Mouse (Mus musculus): ENCODE data around the gene Ywhah.
A peak's percentile ranks its signal among the peaks of the same experiment; 100 is the strongest.

Ywhah gene

GRCm38 (mm10) chr5:33018561-33019425, at the start of gene Ywhah:
Ywhah (plus strand) TSS chr5:33018816.
- DNase-seq (ENCODE audit: low spot score): peak; percentile 99

GRCm38 (mm10) chr5:32976541-32976940, 42.1 kb upstream of the Ywhah start:
- DNase-seq (ENCODE audit: low spot score): no peak

DNA sequence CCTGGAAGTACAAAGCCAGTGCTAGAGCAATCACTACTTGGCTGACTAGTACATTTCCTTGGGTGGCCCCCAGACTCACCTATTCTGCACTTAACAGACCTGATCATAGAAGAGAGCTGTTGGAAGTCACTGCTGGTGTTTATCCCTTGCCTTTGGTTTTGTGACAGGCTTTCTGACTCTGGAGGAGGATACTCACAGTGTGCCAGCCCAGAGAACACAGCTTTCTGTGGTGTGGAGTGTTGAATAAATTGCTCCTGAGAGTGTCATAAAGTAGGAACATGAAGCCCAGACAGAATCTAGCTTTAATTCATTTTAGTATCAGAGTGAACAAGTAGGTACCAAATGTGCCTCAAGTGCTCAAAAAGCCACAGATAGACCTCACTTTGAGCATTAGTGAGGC, 41.4 kb upstream of the Ywhah start:
- no peak for DNase-seq (ENCODE audit: low spot score)

- DNase-seq (ENCODE audit: low spot score): no peak
Measured at GRCm38 (mm10) chr5:32985379-32985778, 33.2 kb upstream of the Ywhah start.

- no peak for DNase-seq (ENCODE audit: low spot score)
Measured at GRCm38 (mm10) chr5:32987873-32988272, 30.7 kb upstream of the Ywhah start.

DNA sequence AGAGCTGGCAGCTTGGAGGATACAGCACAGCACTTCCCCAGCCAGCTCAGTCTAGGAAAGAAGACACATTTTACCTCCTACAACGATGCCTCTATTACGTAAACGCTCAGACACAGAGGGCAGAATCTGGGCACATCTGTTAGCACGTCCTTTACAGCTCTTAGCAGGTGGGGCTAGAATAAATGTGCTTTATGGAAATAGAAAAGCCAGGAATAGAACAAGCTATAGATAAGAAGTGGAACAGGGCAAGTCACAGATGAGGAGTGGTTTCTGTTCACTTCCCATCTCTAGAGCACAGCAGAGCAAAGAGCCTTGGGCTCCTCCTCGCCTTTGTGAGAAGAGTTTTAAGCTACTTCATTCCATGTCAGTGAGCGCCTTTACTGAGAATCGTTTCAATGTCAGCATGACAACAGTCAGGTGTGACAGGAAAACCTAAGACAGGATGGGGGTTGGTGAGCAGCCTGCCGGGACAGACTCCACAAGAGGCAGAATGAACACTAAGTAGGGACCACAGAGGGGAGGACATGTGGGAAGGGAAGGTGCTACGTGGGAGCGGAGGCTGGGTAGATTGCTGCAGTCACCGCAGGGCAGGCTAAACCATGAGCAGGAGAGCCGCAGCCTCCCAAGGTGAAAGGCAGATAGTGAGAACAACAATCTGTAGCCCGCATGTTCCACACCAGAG, 28.5 kb upstream of the Ywhah start:
- DNase-seq (ENCODE audit: low spot score): no peak

- no peak for DNase-seq (ENCODE audit: low spot score)
Measured at GRCm38 (mm10) chr5:32991152-32991551, 27.5 kb upstream of the Ywhah start.

DNA sequence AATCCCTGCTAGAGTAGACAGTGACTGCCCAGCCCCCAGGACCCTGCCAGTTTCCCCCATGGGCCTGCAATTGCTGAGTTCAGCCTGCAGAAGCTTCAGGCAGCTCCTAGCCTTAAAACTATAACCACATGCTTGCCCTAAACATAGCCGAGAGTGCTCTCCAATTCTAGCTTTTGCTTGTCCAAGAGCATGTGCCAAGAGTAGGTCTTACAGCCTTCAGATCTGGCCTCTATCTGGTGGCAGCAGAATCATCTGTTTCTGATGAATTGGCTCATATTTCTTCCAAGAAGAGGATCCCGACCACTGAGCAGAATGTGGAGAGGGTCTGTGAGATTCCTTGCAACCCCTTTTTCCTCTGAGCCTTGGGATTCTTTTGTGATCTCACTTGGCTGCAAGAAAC, 24.1 kb upstream of the Ywhah start:
- DNase-seq (ENCODE audit: low spot score): no peak

DNA sequence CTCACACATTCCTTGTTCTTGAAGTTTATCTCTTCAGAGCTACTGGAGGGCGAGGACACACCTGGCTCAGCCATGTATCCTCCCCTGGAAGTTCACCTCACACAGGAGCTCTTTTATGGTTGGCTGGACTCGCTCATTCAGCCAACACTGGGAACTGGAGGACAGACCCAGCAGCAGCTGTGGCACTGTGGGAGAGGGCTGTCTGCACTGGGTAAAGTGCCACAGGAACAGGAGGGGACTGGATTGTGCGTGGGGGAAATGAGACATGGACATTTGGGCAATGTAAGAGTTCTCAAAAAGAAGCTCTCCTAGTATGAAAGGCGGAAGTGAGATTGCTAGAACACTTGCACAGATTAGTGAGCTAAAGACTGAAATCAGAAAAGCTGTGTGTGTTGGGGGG, 22.9 kb upstream of the Ywhah start:
- no peak for DNase-seq (ENCODE audit: low spot score)

- no peak for DNase-seq (ENCODE audit: low spot score)
Measured at GRCm38 (mm10) chr5:32996560-32996959, 22.1 kb upstream of the Ywhah start.

- no peak for DNase-seq (ENCODE audit: low spot score)
Measured at GRCm38 (mm10) chr5:32997686-32998085, 20.9 kb upstream of the Ywhah start.

- DNase-seq (ENCODE audit: low spot score): no peak
Measured at GRCm38 (mm10) chr5:32998783-32999182, 19.8 kb upstream of the Ywhah start.

- DNase-seq (ENCODE audit: low spot score): no peak
Measured at GRCm38 (mm10) chr5:33001111-33001510, 17.5 kb upstream of the Ywhah start.

- no peak for DNase-seq (ENCODE audit: low spot score)
Measured at GRCm38 (mm10) chr5:33002781-33003180, 15.8 kb upstream of the Ywhah start.

DNA sequence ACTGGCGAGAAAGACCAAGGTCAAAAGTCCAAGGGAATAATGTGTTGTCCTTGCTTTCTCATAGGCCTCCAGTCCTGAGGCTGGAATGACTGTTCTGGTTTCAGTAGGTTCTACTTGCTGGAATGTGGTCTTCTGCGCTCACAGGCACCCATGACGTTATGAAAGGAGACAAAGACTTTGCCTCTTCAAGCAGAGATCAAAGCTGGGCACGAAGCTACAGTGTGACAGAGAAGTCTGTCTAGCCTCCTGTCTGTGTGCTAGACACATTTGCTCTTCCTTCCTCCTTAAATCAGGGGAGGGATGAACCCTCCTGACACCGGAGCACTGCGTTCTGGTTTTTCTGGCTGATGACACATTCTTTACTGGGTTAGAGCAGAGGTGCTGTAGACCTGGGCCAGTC, 15.1 kb upstream of the Ywhah start:
- DNase-seq (ENCODE audit: low spot score): no peak

- no peak for DNase-seq (ENCODE audit: low spot score)
Measured at GRCm38 (mm10) chr5:33004110-33004509, 14.5 kb upstream of the Ywhah start.

DNA sequence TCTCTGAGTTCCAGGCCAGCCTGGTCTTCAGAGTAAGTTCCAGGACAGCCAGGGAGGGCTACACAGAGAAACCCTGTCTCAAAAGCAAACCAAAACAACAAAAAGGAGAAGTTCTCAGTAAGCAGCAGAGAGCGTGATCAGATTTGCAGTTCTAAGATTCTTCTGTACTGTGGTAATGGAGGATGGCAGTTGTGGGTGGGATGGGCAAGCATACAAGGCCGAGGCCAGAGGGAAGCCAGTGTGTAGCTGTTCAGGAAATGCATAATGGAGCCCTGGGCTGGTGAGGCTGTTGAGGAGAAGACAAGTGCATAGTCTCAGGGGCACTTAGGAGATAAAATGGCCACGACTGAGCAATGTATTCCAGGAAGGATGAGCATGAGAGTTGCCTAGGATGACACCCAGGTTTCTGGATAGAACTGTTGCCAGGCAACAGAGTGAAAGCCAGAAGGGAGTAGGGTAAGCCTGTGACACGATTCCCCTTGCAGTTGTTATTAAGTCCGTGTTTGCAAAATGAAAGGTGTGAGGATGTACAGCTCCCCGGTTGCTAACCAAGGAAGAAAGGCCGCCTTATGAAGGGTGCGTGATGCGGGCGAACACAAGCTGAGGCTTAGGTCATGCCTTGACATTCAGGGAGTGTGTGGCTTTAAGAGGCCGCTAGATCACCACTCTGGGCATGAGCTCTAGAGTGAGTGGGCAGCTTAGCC, 13.0 kb upstream of the Ywhah start:
- DNase-seq (ENCODE audit: low spot score): no peak

DNA sequence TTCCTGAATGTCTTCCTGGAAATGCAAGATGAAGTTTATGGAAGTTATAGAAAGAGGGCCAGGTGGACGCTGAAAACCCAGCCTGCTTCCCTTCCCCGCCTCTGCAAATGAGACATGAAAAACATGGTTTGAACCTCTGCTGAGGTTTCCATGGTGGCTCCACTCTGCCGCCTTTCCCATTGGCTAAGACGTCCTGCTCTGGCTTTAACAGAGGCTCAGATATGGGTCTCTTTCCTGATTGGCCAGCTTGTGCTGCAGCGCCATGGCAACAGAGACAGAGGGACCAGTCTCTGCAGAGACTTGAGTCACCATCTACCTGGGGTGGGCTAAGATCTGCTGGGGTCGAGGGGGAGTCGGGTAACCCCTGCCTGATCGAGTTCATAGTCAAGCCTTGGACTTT, 11.9 kb upstream of the Ywhah start:
- no peak for DNase-seq (ENCODE audit: low spot score)

DNA sequence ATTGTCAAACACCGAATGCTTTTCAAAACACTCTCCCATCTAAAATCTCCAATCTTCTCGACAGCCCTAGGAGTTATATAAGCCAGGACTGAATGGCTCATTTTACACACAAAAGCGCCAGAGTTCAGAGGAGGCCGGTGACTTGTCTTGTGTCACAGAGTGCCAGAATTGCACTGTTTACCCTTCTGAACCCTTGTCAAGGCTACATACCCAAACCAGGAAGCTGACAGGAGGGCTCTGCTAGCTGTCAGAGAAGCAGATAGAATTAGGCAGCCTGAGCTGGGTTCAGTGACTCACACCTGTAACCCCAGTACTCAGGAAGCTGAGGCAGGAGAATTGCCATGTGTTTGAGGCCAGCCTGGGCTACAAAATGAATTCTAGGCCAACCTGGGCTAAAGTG, 11.2 kb upstream of the Ywhah start:
- no peak for DNase-seq (ENCODE audit: low spot score)

- DNase-seq (ENCODE audit: low spot score): no peak
Measured at GRCm38 (mm10) chr5:33009301-33009700, 9.3 kb upstream of the Ywhah start.

- no peak for DNase-seq (ENCODE audit: low spot score)
Measured at GRCm38 (mm10) chr5:33009818-33010812, 8.5 kb upstream of the Ywhah start.
